Mouse (Mus musculus): Measurements from ENCODE around the gene Mup16.
"Not testable (repeated sequence)": the region's sequence is repeated elsewhere in the genome, so short reads cannot be mapped to it uniquely, and the experiment has no call there.

Gene Mup16

GRCm38 (mm10) chr4:61519431-61519830 is at the start of gene Mup16:
Mup16 (minus strand) TSS chr4:61519531.
- DNase-seq (ENCODE audit: low read depth, low spot score): not testable (repeated sequence)

- DNase-seq (ENCODE audit: low read depth, low spot score): not testable (repeated sequence)
Observed at GRCm38 (mm10) chr4:61555887-61556286, 36.6 kb upstream of the Mup16 start.
